Mouse (Mus musculus) lung, adult 2 months (tissue): ENCODE results near the gene Snx29.

Experiments used
- CTCF ChIP-seq: fragments of 200-500 bp; IDR thresholded peaks from 2 replicates; pipeline ENCODE4 v1.5.1; 2011; ENCODE audit warnings: mild to moderate bottlenecking, low read length, control low read depth; ENCODE audit not compliant: insufficient read depth
- POLR2A ChIP-seq: fragments of 200-500 bp; IDR thresholded peaks from 2 replicates; pipeline ENCODE4 v1.6.1; 2011; ENCODE audit warnings: low read depth, mild to moderate bottlenecking, control low read depth, low read length, borderline replicate concordance; ENCODE audit errors: extremely low read depth

- TF ChIP-seq POLR2A (no peak), CTCF (no peak)
Measured at GRCm38 (mm10) chr16:11454871-11455270, 132.2 kb downstream of the Snx29 start.
